Mouse (Mus musculus) effector memory CD4-positive, alpha-beta T cell, adult 5 months (primary cell): ENCODE data around the gene Ggct. TPM values are rescaled to one million over a fixed set of nuclear protein-coding genes. Genes with fewer than 3 reads are reported as not detected.

Experiments used
- polyA plus RNA-seq: library from polyadenylated mRNA; unstranded; fragments of 100-300 nt; shearing (Covaris generic); gene quantifications from one replicate; pipeline ENCODE4 v1.2.1, GENCODE M21; 2017

The Ggct gene
- 14.8 TPM for polyA plus RNA-seq

GRCm38 (mm10) chr6:54992734-54993260 lies at the start of gene Ggct:
Gene Ggct, minus strand, starts transcription at chr6:54992950.

DNA sequence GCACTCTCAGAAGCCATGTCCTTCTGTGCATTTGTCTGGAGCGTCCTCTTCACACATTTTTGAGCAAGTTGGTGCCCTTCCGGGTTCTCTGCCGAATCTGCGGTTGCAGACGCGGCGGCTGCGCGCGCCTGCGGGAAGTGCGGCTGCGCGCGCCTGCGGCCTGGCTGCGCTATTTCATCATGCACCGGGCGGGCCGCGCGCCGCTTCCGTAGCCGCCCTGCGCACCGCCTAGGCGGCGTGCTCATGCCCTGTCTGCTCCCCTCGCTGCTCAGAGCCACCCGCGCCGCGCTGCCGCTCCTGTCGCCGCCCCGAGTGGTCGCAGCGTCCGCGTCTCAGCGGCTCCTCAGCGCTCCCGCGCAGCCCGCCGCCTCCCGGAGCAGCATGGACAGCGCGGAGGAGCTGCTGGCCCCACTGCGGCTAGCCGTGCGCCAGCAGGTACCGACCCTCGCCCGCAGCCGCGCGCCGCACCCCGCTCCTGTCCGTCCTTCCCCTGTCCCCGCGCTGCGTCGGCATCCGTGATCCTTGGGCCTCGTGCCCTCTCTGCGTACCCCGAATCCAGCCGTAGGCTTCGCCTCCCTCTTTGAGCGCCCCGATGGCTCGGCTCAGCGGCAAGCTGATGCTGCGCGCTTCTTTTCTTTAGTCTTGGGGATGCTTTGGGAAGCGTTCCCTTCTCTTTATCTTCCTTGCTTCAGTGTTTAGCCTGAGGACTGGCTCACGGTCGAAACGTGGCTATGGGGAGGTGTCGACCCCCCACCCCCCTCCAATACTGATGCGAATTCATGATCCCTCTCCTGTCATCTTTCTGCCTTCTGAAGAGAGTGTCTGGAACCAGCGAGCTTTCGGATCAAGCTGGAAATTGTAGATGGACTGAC lies 45.3 kb upstream of the Ggct start, which contains the start of gene Gars:
Gene Gars, plus strand, starts transcription at position 209 of the 872 bp plus-strand sequence.

GRCm38 (mm10) chr6:54972111-54972928 lies 20.4 kb downstream of the Ggct start, which contains the start of gene Nod1:
Gene Nod1, minus strand, starts transcription at chr6:54972612.

Other genes starting within 250 kb of the Ggct start
- gene Znrf2, start 176.0 kb downstream of the Ggct start, polyA plus RNA-seq, result 141 TPM
- 38.4 TPM for gene Nod1, start 20.3 kb downstream of the Ggct start, polyA plus RNA-seq
- 91.7 TPM for gene Gars, start 45.1 kb upstream of the Ggct start, polyA plus RNA-seq
- gene Crhr2, start 140.1 kb upstream of the Ggct start, polyA plus RNA-seq, result not detected
- not detected for gene Inmt, start 182.1 kb upstream of the Ggct start, polyA plus RNA-seq
- not detected for gene Mindy4, start 210.4 kb upstream of the Ggct start, polyA plus RNA-seq